Mouse (Mus musculus): ENCODE results near the gene Csdc2. TPM values are rescaled to one million over a fixed set of nuclear protein-coding genes. Genes with fewer than 3 reads are reported as not detected.

Gene Csdc2
- total RNA-seq, 4 experiments from 2014 or later, result 8.6 to 33.7 (median 19.6) TPM

Other genes starting within 250 kb of the Csdc2 start
- 1 to 10 TPM; 2.2 to 5.7 (median 3.5) TPM for gene Chadl, start 239.5 kb upstream of the Csdc2 start, total RNA-seq (2022)
- 100 to 1,000 TPM in 2 of 4 experiments, 10 to 100 TPM in 2; 66.3 to 109 (median 89.1) TPM for gene Zc3h7b, start 191.7 kb upstream of the Csdc2 start, total RNA-seq (2022)
- 10 to 100 TPM; 53.4 to 70.2 (median 60.6) TPM for gene Rangap1, start 191.2 kb upstream of the Csdc2 start, total RNA-seq (2022)
- 100 to 1,000 TPM in 3 of 4 experiments, 10 to 100 TPM in 1; 93.1 to 190 (median 160) TPM for gene Tef, start 134.3 kb upstream of the Csdc2 start, total RNA-seq (2022)
- 10 to 100 TPM; 63.9 to 97.0 (median 69.1) TPM for gene Tob2, start 78.0 kb upstream of the Csdc2 start, total RNA-seq (2022)
- gene Phf5a, start 64.8 kb upstream of the Csdc2 start, total RNA-seq (2022), result 10 to 100 TPM; 44.2 to 61.3 (median 51.4) TPM
- 100 to 1,000 TPM; 297 to 630 (median 469) TPM for gene Aco2, start 64.5 kb upstream of the Csdc2 start, total RNA-seq (2022)
- gene Polr3h, start 10.5 kb upstream of the Csdc2 start, total RNA-seq (2022), result 10 to 100 TPM; 27.5 to 39.2 (median 31.5) TPM
- gene Pmm1, start 24.2 kb downstream of the Csdc2 start, total RNA-seq (2022), result 100 to 1,000 TPM in 2 of 4 experiments, 10 to 100 TPM in 2; 71.1 to 132 (median 86.3) TPM
- not detected for gene 1700029P11Rik, start 43.8 kb downstream of the Csdc2 start, total RNA-seq (2022)
- gene Xrcc6, start 51.1 kb downstream of the Csdc2 start, total RNA-seq (2022), result 10 to 100 TPM; 64.2 to 93.2 (median 75.4) TPM
- gene Desi1, start 97.1 kb downstream of the Csdc2 start, total RNA-seq (2022), result 100 to 1,000 TPM in 2 of 4 experiments, 10 to 100 TPM in 2; 50.8 to 137 (median 93.4) TPM
- 10 to 100 TPM; 77.0 to 94.9 (median 88.2) TPM for gene Snu13, start 110.8 kb downstream of the Csdc2 start, total RNA-seq (2022)
- gene 4930407I10Rik, start 122.4 kb downstream of the Csdc2 start, total RNA-seq (2022), result not detected
- gene Mei1, start 133.2 kb downstream of the Csdc2 start, total RNA-seq (2022), result 1 to 10 TPM in 3 of 4 experiments, under 1 TPM in 1; 0.74 to 4.1 (median 2.4) TPM
- gene Ccdc134, start 191.2 kb downstream of the Csdc2 start, total RNA-seq (2022), result 10 to 100 TPM in 3 of 4 experiments, 1 to 10 TPM in 1; 8.9 to 13.7 (median 12.5) TPM
- gene Srebf2, start 210.4 kb downstream of the Csdc2 start, total RNA-seq (2022), result 100 to 1,000 TPM in 2 of 4 experiments, 10 to 100 TPM in 2; 83.2 to 144 (median 107) TPM